Mouse (Mus musculus) cerebellum, adult 9-10 months (tissue): ENCODE results near the gene Cul7.

Source experiments
- DNase-seq: peaks from one replicate; pipeline ENCODE4 v3.0.0; 2022

Gene Cul7

GRCm38 (mm10) chr17:46650232-46651031, at the start of gene Cul7:
TSS of gene Cul7 (plus strand) at chr17:46650337.
- DNase-seq: peak; percentile 87

- DNase-seq: no peak
Measured at GRCm38 (mm10) chr17:46600569-46600968, 49.6 kb upstream of the Cul7 start.

GRCm38 (mm10) chr17:46602212-46602611, 47.9 kb upstream of the Cul7 start:
- DNase-seq: no peak

GRCm38 (mm10) chr17:46603229-46603628, 46.9 kb upstream of the Cul7 start:
- DNase-seq: no peak

- DNase-seq: no peak
Measured at GRCm38 (mm10) chr17:46605126-46605525, 45.0 kb upstream of the Cul7 start.

GRCm38 (mm10) chr17:46605987-46606386, 44.1 kb upstream of the Cul7 start:
- no peak for DNase-seq

GRCm38 (mm10) chr17:46609721-46610514, 40.2 kb upstream of the Cul7 start:
- no peak for DNase-seq

GRCm38 (mm10) chr17:46611316-46611715, 38.8 kb upstream of the Cul7 start:
- DNase-seq: no peak

GRCm38 (mm10) chr17:46612189-46612588, 37.9 kb upstream of the Cul7 start:
- no peak for DNase-seq

GRCm38 (mm10) chr17:46612820-46613219, 37.3 kb upstream of the Cul7 start:
- no peak for DNase-seq

GRCm38 (mm10) chr17:46613229-46613628, 36.9 kb upstream of the Cul7 start:
- DNase-seq: no peak

- DNase-seq: no peak
Measured at GRCm38 (mm10) chr17:46617799-46618198, 32.3 kb upstream of the Cul7 start.

GRCm38 (mm10) chr17:46618394-46618768, 31.8 kb upstream of the Cul7 start:
- no peak for DNase-seq

- no peak for DNase-seq
Measured at GRCm38 (mm10) chr17:46618769-46619682, 31.1 kb upstream of the Cul7 start.

GRCm38 (mm10) chr17:46619683-46620357, 30.3 kb upstream of the Cul7 start:
- no peak for DNase-seq

- DNase-seq: peak; percentile 56
Measured at GRCm38 (mm10) chr17:46621324-46621723, 28.8 kb upstream of the Cul7 start.

GRCm38 (mm10) chr17:46622269-46622668, 27.9 kb upstream of the Cul7 start:
- no peak for DNase-seq

GRCm38 (mm10) chr17:46623819-46624557, 26.1 kb upstream of the Cul7 start:
- DNase-seq: no peak

GRCm38 (mm10) chr17:46624598-46624997, 25.5 kb upstream of the Cul7 start:
- no peak for DNase-seq

- no peak for DNase-seq
Measured at GRCm38 (mm10) chr17:46627409-46627808, 22.7 kb upstream of the Cul7 start.

- peak; percentile 44 for DNase-seq
Measured at GRCm38 (mm10) chr17:46628471-46628790, 21.7 kb upstream of the Cul7 start.
